Mouse (Mus musculus) hindbrain, embryonic 15.5 days (tissue): ENCODE data around the gene Plcb4. TPM values are rescaled to one million over a fixed set of nuclear protein-coding genes. Genes with fewer than 3 reads are reported as not detected.

ENCODE experiments used
- ATAC-seq: fragments of 200-750 bp; cut with Nextera tagmentation; 2 replicates; pipeline ENCODE4 v1.8.0; 2017; ENCODE audit warnings: low read depth, moderate number of reproducible peaks, moderate TSS enrichment; ENCODE audit not compliant: low FRiP score
- H3K27ac ChIP-seq: fragments of 300-500 bp; sonication (generic); replicated peaks from 2 replicates; pipeline ENCODE4 v1.5.1; 2015; ENCODE audit warnings: mild to moderate bottlenecking, inconsistent platforms
- H3K27me3 ChIP-seq: fragments of 300-500 bp; sonication (generic); 2 replicates; pipeline ENCODE4 v1.6.1; 2015; ENCODE audit warnings: control low read depth, inconsistent platforms
- H3K36me3 ChIP-seq: fragments of 300-500 bp; sonication (generic); 2 replicates; pipeline ENCODE4 v1.6.1; 2015; ENCODE audit warnings: control low read depth, inconsistent platforms
- H3K4me1 ChIP-seq: fragments of 300-500 bp; sonication (generic); replicated peaks from 2 replicates; pipeline ENCODE4 v1.6.1; 2015; ENCODE audit warnings: control low read depth, inconsistent platforms
- H3K4me2 ChIP-seq: fragments of 300-500 bp; sonication (generic); 2 replicates; pipeline ENCODE4 v1.6.1; 2015; ENCODE audit warnings: moderate library complexity, mild to moderate bottlenecking, inconsistent platforms
- H3K4me3 ChIP-seq: fragments of 300-500 bp; sonication (generic); 2 replicates; pipeline ENCODE4 v1.5.1; 2015; ENCODE audit warnings: mild to moderate bottlenecking, inconsistent platforms
- H3K9ac ChIP-seq: fragments of 300-500 bp; sonication (generic); 2 replicates; pipeline ENCODE4 v1.6.1; 2015; ENCODE audit warnings: inconsistent platforms
- H3K9me3 ChIP-seq: fragments of 300-500 bp; sonication (generic); 2 replicates; pipeline ENCODE4 v1.6.1; 2016; ENCODE audit warnings: control low read depth, inconsistent platforms
- WGBS: fragments of 180-500 bp; shearing (Covaris S2); methylation state at CpG from one replicate; pipeline ENCODE4 v1.1.7; 2015; 5-methylcytosine and 5-hydroxymethylcytosine counted together
- polyA plus RNA-seq: library from polyadenylated mRNA; unstranded; fragments of >200 nt; fragmentation: Nextera tagmentation; extraction: Ambion mirVana; gene quantifications from 2 replicates; pipeline ENCODE4 v1.2.1, GENCODE M21; 2015

Plcb4 gene
- polyA plus RNA-seq, 1 experiment from 2014 or later: 46.1 TPM

GRCm38 (mm10) chr2:135854059-135854458 is 195.2 kb downstream of the Plcb4 start:
- Histone ChIP-seq H3K4me2 (no peak overlapping the region), H3K4me1 (0 out of 2 replicates have a peak, but pooled peaks cover 4% of the 10 kb centered on the region), H3K9me3 (no peaks in the 10 kb centered on the region), H3K4me3 (no peak overlapping the region), H3K27ac (no peak overlapping the region), H3K27me3 (no peaks in the 10 kb centered on the region), H3K9ac (no peak overlapping the region), H3K36me3 (no peaks in the 10 kb centered on the region)
- WGBS: 96% methylated on average over 2 of the region's 2 CpGs
- no peak for ATAC-seq

DNA sequence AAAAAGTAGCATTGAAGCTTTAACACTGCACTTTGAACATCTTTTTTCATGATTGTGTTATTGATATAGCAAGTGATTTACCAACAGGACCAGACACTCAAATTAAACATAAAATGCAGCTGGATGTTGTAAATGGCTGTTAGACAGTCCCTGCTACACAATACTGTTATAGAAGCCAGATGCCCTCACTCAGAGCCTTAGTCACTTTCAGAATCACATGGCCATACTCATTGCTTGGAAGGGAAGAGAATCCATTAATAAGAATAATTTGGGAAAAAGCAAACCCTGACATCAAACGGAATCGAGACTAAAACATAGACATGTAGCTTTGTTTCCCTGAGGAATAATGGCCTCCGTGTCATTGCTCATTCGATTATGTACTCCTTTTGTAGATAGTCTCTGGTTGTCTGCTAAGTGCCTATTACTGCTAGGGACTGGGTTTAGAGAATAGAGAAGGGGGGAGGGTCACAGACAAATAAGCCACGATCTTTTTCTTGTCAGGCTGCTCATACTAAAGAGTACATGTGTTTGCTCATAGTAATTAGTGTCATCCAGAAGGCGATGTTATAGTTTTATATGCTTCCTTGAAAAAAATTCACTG is 197.2 kb downstream of the Plcb4 start:
- no peaks in the 10 kb centered on the region for H3K36me3 ChIP-seq
- no peak overlapping the region for H3K27ac ChIP-seq
- no peak for ATAC-seq
- 0 out of 2 replicates have a peak, but pooled peaks cover 4% of the 10 kb centered on the region for H3K4me1 ChIP-seq
- no peak overlapping the region for H3K4me2 ChIP-seq
- H3K27me3 ChIP-seq: no peaks in the 10 kb centered on the region
- no peaks in the 10 kb centered on the region for H3K9me3 ChIP-seq
- WGBS: 41% methylated on average over 6 of the region's 6 CpGs
- no peak overlapping the region for H3K4me3 ChIP-seq
- H3K9ac ChIP-seq: no peak overlapping the region

DNA sequence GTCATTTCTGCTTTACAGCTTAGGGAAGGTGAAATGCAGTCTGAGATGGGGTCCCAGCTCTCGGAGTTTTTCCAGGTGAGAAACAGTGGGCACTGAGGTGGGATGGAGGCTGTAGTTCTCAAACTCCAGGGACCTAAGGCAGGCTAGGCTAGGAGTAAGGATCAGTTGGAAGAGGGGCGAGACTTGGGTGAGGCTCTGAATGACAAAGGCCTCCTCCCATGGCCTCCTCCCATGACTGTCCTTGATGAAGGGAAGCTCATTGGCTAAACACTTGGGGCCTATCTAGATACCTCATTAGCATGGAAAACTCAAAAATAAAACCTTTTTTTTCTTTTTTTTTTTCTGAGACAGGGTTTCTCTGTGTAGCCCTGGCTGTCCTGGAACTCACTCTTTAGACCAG is 198.0 kb downstream of the Plcb4 start:
- ATAC-seq: no peak
- H3K36me3 ChIP-seq: no peaks in the 10 kb centered on the region
- H3K9me3 ChIP-seq: no peaks in the 10 kb centered on the region
- H3K27ac ChIP-seq: no peak overlapping the region
- no peak overlapping the region for H3K4me2 ChIP-seq
- no peaks in the 10 kb centered on the region for H3K27me3 ChIP-seq
- H3K4me3 ChIP-seq: no peak overlapping the region
- 88% methylated on average over 2 of the region's 2 CpGs for WGBS
- H3K9ac ChIP-seq: no peak overlapping the region
- H3K4me1 ChIP-seq: 0 out of 2 replicates have a peak, but pooled peaks cover 4% of the 10 kb centered on the region

DNA sequence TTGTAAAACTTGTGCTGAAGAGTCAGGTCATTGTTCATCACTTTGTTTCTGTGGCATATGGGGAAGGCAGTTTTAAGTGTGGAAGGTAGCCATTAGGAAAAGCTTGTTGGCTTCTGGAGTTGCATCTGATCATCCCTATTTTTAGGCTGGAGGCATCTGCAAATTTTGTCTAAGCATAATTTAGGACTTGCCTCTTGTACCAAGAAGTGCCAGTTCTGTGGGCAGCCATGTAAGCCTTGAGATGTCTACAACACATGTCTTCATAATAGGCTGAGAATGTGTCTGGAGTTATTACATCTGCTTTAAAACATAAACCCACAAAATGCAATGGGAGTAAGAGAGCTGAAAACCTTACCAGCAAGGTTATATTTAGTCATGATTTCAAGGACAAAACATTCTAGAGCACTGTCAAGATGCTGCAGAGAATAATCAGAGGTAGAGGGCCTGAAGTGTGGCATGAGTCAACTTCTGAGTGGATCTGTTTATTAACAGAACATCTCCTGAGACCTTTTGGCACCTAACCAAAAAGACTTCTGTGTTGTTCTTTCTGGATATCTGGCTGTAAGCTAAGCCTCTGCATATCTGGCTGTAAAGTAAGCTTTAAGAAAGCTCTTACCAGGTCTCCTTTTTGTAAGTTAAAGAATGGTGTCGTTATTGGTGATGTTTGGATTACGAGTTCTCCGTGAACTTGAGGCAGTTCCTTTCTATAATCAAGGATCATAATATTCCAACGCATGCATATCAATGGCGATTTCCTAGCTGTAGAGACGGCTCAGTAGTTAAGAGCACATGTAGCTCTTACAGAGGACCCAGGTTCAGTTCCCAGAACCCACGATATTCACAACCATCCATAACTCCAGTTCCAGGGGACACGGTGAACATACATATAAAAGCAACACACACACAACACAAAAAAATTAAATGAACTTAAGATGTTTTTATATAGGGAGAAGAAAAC is 203.0 kb downstream of the Plcb4 start:
- H3K4me2 ChIP-seq: no peak overlapping the region
- no peak overlapping the region for H3K27ac ChIP-seq
- H3K27me3 ChIP-seq: no peaks in the 10 kb centered on the region
- no peak overlapping the region for H3K4me3 ChIP-seq
- WGBS: 97% methylated on average over 8 of the region's 8 CpGs
- 0 out of 2 replicates have a peak, but pooled peaks cover 3% of the 10 kb centered on the region for H3K4me1 ChIP-seq
- no peak overlapping the region for H3K9ac ChIP-seq
- no peaks in the 10 kb centered on the region for H3K9me3 ChIP-seq
- H3K36me3 ChIP-seq: no peaks in the 10 kb centered on the region
- no peak for ATAC-seq

DNA sequence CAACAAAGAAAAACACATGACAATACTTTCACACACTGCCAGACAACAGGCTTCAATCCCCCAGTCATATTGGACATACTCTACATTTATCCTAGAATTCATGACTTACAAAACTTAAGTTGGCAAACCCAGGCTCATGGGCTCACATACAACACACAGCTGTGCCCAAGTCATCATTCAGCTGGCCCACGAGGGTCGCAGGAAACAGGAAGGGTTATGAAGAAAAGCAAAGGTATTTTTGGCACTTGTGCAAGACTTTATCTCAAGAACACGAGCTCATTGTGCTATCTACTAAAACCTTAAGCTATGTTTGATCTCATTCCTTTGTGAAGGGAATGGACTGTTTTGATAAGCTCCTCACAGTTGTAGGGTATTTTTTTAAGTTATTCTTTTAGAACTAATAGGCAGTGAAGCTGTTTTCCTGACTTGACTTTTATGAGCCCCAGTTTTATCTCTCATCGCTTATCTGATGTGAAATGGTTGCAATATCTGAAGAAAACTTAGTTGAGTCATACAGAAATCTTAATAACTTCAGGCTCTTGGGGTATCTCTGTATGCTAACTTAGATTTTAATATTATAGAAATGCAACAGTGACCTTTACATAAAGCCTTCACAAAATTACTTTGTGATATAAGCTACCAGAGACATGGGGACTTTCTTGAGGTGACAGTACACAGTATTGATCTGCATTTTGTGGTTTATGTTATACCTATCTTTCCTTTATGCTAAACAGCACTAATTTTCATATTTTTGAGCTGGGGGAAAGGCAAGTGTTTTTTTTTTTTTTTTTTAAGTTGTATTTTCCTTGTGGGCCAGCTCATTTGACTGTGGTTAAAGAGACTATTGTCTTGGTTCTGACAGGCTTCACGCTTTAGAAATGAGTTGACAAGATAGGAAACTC is 203.9 kb downstream of the Plcb4 start:
- Histone ChIP-seq H3K27ac (no peak overlapping the region), H3K27me3 (no peaks in the 10 kb centered on the region), H3K4me3 (no peak overlapping the region), H3K9me3 (no peaks in the 10 kb centered on the region), H3K9ac (no peak overlapping the region), H3K36me3 (no peaks in the 10 kb centered on the region), H3K4me1 (0 out of 2 replicates have a peak, but pooled peaks cover 3% of the 10 kb centered on the region), H3K4me2 (no peak overlapping the region)
- 82% methylated on average over 5 of the region's 5 CpGs for WGBS
- no peak for ATAC-seq

- Histone ChIP-seq H3K4me2 (no peak overlapping the region), H3K27me3 (no peaks in the 10 kb centered on the region), H3K9ac (no peak overlapping the region), H3K4me3 (no peak overlapping the region), H3K4me1 (0 out of 2 replicates have a peak, but pooled peaks cover 3% of the 10 kb centered on the region), H3K9me3 (no peaks in the 10 kb centered on the region), H3K27ac (no peak overlapping the region), H3K36me3 (no peaks in the 10 kb centered on the region)
- ATAC-seq: no peak
- 74% methylated on average over 4 of the region's 4 CpGs for WGBS
Measured at GRCm38 (mm10) chr2:135863391-135864076, 204.7 kb downstream of the Plcb4 start.

DNA sequence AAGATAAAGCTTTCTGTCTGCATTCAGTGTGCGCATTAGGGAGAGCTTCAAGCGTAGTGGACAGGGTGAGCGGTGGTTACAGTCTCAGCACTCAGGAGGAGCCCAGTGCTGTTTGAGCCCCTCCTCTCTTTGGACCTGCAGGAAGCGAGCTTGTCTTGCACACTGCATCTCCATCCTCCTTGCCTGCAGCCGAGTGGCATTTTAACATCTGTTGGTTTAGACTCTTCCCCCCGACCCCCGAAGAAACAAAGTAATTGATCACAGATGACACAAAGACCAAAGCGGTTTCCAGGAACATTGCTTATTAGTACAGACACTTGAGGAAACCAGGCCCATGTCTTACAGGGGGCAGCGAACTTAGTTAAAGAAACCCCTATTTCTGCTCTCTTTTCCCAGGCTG is 207.6 kb downstream of the Plcb4 start:
- H3K4me1 ChIP-seq: 0 out of 2 replicates have a peak, but pooled peaks cover 3% of the 10 kb centered on the region
- ATAC-seq: no peak

GRCm38 (mm10) chr2:135866838-135867237 is 208.0 kb downstream of the Plcb4 start:
- H3K4me1 ChIP-seq: 0 out of 2 replicates have a peak, but pooled peaks cover 3% of the 10 kb centered on the region
- H3K4me2 ChIP-seq: no peak overlapping the region
- no peaks in the 10 kb centered on the region for H3K27me3 ChIP-seq
- no peak overlapping the region for H3K27ac ChIP-seq
- no peak overlapping the region for H3K4me3 ChIP-seq
- H3K9me3 ChIP-seq: no peaks in the 10 kb centered on the region
- WGBS: 65% methylated on average over 4 of the region's 4 CpGs
- no peak for ATAC-seq
- no peaks in the 10 kb centered on the region for H3K36me3 ChIP-seq
- no peak overlapping the region for H3K9ac ChIP-seq

More for the DNA sequence above, 207.6 kb downstream of the Plcb4 start:
- WGBS: 56% methylated on average over 9 of the region's 9 CpGs
- no peaks in the 10 kb centered on the region for H3K9me3 ChIP-seq
- no peak overlapping the region for H3K27ac ChIP-seq
- H3K27me3 ChIP-seq: no peaks in the 10 kb centered on the region
- H3K4me3 ChIP-seq: no peak overlapping the region
- H3K9ac ChIP-seq: no peak overlapping the region
- H3K4me2 ChIP-seq: no peak overlapping the region
- H3K36me3 ChIP-seq: no peaks in the 10 kb centered on the region

GRCm38 (mm10) chr2:135869637-135870036 is 210.8 kb downstream of the Plcb4 start:
- Histone ChIP-seq H3K36me3 (no peaks in the 10 kb centered on the region), H3K27ac (no peak overlapping the region), H3K9me3 (no peaks in the 10 kb centered on the region), H3K4me3 (no peak overlapping the region), H3K4me1 (no peaks in the 10 kb centered on the region), H3K9ac (no peak overlapping the region), H3K4me2 (no peak overlapping the region), H3K27me3 (no peaks in the 10 kb centered on the region)
- no peak for ATAC-seq
- WGBS: 90% methylated on average over 7 of the region's 7 CpGs

- Histone ChIP-seq H3K27ac (no peak overlapping the region), H3K4me2 (no peak overlapping the region), H3K9ac (no peak overlapping the region), H3K4me1 (no peaks in the 10 kb centered on the region), H3K4me3 (no peak overlapping the region), H3K9me3 (no peaks in the 10 kb centered on the region), H3K36me3 (no peaks in the 10 kb centered on the region), H3K27me3 (no peaks in the 10 kb centered on the region)
- ATAC-seq: no peak
- WGBS: 78% methylated on average over 9 of the region's 9 CpGs
Measured at GRCm38 (mm10) chr2:135873146-135873545, 214.3 kb downstream of the Plcb4 start.

DNA sequence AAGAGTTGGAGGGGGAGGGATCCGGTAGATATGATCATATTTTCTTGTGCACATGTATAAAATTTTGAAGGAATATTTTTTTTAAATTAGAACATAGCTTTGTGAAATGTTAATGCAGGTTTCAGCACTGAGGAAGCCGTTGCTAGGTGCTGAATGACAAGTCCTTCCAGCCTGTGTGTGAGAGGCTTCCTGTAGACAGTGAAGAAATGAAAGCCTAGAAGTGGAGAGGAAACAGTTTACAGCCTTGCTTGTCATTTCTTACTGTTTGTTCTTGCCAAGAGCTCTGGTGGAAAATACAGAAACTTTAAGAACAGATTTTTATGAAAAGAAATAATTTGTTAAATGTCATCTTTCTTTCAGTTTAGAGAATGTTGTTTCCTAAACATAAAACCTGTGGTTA is 214.9 kb downstream of the Plcb4 start:
- Histone ChIP-seq H3K27me3 (no peaks in the 10 kb centered on the region), H3K4me2 (no peak overlapping the region), H3K9me3 (no peaks in the 10 kb centered on the region), H3K27ac (no peak overlapping the region), H3K9ac (no peak overlapping the region), H3K4me1 (no peaks in the 10 kb centered on the region), H3K4me3 (no peak overlapping the region), H3K36me3 (no peaks in the 10 kb centered on the region)
- 74% methylated on average over 2 of the region's 2 CpGs for WGBS
- ATAC-seq: no peak
